Mouse (Mus musculus): ENCODE results near the gene Prss21. TPM values are rescaled to one million over a fixed set of nuclear protein-coding genes. Genes with fewer than 3 reads are reported as not detected.
A peak's percentile ranks its signal among the peaks of the same experiment; 100 is the strongest.

The Prss21 gene
- polyA plus RNA-seq (2015; fragmentation: Nextera tagmentation; extraction: Ambion mirVana) = not detected in 2 replicates

DNA sequence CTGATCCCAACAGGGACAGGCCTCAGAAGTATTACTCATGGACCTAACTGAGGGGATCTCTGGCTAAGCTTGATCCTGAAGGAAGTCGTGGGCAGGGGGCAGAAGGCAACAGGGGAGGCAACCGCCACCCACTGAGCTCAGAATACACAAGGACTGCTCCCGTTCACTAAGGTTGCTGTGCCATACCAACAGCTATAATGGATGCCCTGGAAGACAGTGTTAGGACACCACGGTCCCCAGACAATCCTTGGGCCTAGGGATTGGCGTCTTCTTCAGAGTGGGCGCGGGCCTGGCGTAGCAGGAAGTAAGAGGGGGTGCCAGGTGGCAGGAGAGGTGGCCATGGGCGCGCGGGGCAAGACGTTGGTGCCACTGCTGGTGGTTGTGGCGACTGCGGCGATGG, at the start of gene Prss21:
Gene Prss21 (plus strand): TSS at position 301 of the 400 bp plus-strand sequence.
- ATAC-seq (ENCODE audit: borderline replicate concordance, extremely low read depth, low FRiP score, low TSS enrichment) = no peak
- H3K9me3 ChIP-seq = no peaks in the 10 kb centered on the region
- no peak within 1 kb of the TSS for H3K4me2 ChIP-seq
- no peaks in the 10 kb centered on the region for H3K27me3 ChIP-seq
- no peak within 1 kb of the TSS for H3K27ac ChIP-seq
- no peaks in the 10 kb centered on the region for H3K36me3 ChIP-seq
- no peak within 1 kb of the TSS for H3K9ac ChIP-seq
- no peak within 1 kb of the TSS for H3K4me3 ChIP-seq
- WGBS = 82% methylated on average over 15 of the region's 15 CpGs
- H3K4me1 ChIP-seq = no peaks in the 10 kb centered on the region

- Histone ChIP-seq H3K36me3 (peaks cover 99% of the 10 kb centered on the region), H3K4me3 (no peak overlapping the region), H3K9ac (no peak overlapping the region), H3K27me3 (no peaks in the 10 kb centered on the region), H3K4me2 (no peak overlapping the region), H3K27ac (no peak overlapping the region), H3K4me1 (no peaks in the 10 kb centered on the region), H3K9me3 (peaks cover 12% of the 10 kb centered on the region; the same call in 1 of the 2 replicates)
- 97% methylated on average over 8 of the region's 8 CpGs for WGBS
- no peak for ATAC-seq (ENCODE audit: borderline replicate concordance, extremely low read depth, low FRiP score, low TSS enrichment)
Measured at GRCm38 (mm10) chr17:23818579-23818978, 49.3 kb upstream of the Prss21 start.

GRCm38 (mm10) chr17:23819235-23819634, 48.6 kb upstream of the Prss21 start:
- Histone ChIP-seq H3K4me3 (no peak overlapping the region), H3K4me2 (no peak overlapping the region), H3K9ac (no peak overlapping the region), H3K36me3 (peaks cover 99% of the 10 kb centered on the region), H3K4me1 (no peaks in the 10 kb centered on the region), H3K27me3 (no peaks in the 10 kb centered on the region), H3K9me3 (peaks cover 12% of the 10 kb centered on the region; the same call in 1 of the 2 replicates), H3K27ac (no peak overlapping the region)
- 97% methylated on average over 25 of the region's 25 CpGs for WGBS
- ATAC-seq (ENCODE audit: borderline replicate concordance, extremely low read depth, low FRiP score, low TSS enrichment) = no peak

- no peak overlapping the region for H3K4me2 ChIP-seq
- no peaks in the 10 kb centered on the region for H3K4me1 ChIP-seq
- WGBS = 97% methylated on average over 5 of the region's 5 CpGs
- H3K27ac ChIP-seq = no peak overlapping the region
- H3K9me3 ChIP-seq = peaks cover 12% of the 10 kb centered on the region; the same call in 1 of the 2 replicates
- H3K27me3 ChIP-seq = no peaks in the 10 kb centered on the region
- peaks cover 99% of the 10 kb centered on the region for H3K36me3 ChIP-seq
- H3K4me3 ChIP-seq = no peak overlapping the region
- no peak overlapping the region for H3K9ac ChIP-seq
- ATAC-seq (ENCODE audit: borderline replicate concordance, extremely low read depth, low FRiP score, low TSS enrichment) = no peak
Measured at GRCm38 (mm10) chr17:23820731-23821130, 47.1 kb upstream of the Prss21 start.

DNA sequence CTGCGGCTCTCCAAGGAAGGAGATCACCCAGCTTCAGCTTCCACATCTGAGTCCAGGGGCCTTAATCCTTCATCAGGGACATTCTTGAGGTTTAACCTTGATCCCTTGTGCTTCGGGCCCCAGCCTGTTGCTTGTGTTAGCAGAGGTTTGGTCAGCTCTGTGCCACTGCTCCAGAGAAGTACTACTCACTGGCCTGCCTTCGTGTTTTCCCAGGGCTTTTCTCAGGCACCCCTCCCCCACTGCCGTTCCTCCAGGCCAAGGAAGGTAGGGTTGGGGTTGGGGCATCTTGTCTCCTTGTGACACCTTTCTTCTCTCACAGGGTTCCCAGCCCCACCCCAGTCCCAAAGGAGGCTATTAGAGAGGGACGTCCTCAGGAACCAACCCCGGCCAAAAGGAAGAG, 45.8 kb upstream of the Prss21 start:
- peak; percentile 27; the same call in 1 of the 2 replicates for ATAC-seq (ENCODE audit: borderline replicate concordance, extremely low read depth, low FRiP score, low TSS enrichment)
- no peak overlapping the region for H3K27ac ChIP-seq

DNA sequence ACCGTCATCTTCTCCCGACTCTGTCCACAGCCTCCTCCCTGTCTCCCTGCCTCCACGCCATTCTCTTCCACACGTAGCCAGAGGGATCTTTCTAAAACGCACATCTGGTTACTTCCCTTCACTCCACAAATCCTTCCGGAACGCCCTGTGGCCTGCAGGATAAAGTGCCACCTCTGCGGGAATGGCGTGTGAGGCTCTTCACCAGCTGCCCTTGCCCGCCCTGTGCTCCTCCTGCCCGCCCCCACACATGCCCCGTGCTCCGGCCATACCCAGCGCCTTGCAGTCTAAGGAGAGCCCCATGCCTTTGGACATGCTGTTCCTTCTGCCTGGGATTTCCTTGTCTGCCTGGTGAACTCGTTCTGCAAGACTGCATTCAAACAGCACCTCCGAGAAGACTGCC, 44.8 kb upstream of the Prss21 start:
- Histone ChIP-seq H3K27me3 (no peaks in the 10 kb centered on the region), H3K36me3 (peaks cover 88% of the 10 kb centered on the region), H3K4me1 (peaks cover 14% of the 10 kb centered on the region), H3K9me3 (peaks cover 11% of the 10 kb centered on the region; the same call in 1 of the 2 replicates), H3K9ac (no peak overlapping the region), H3K4me2 (no peak overlapping the region), H3K27ac (no peak overlapping the region), H3K4me3 (no peak overlapping the region)
- no peak for ATAC-seq (ENCODE audit: borderline replicate concordance, extremely low read depth, low FRiP score, low TSS enrichment)
- 80% methylated on average over 16 of the region's 16 CpGs for WGBS

More for the DNA sequence above, 45.8 kb upstream of the Prss21 start:
- no peaks in the 10 kb centered on the region for H3K27me3 ChIP-seq
- H3K36me3 ChIP-seq = peaks cover 97% of the 10 kb centered on the region
- H3K9me3 ChIP-seq = peaks cover 12% of the 10 kb centered on the region; the same call in 1 of the 2 replicates
- H3K9ac ChIP-seq = no peak overlapping the region
- H3K4me3 ChIP-seq = no peak overlapping the region
- 54% methylated on average over 5 of the region's 6 CpGs for WGBS
- H3K4me2 ChIP-seq = no peak overlapping the region
- H3K4me1 ChIP-seq = peaks cover 5% of the 10 kb centered on the region

- Histone ChIP-seq H3K4me1 (peaks cover 16% of the 10 kb centered on the region), H3K27me3 (no peaks in the 10 kb centered on the region), H3K9ac (no peak overlapping the region), H3K4me2 (no peak overlapping the region), H3K9me3 (peaks cover 5% of the 10 kb centered on the region; the same call in 1 of the 2 replicates), H3K27ac (no peak overlapping the region), H3K4me3 (no peak overlapping the region), H3K36me3 (peaks cover 82% of the 10 kb centered on the region)
- ATAC-seq (ENCODE audit: borderline replicate concordance, extremely low read depth, low FRiP score, low TSS enrichment) = no peak
- 88% methylated on average over 12 of the region's 12 CpGs for WGBS
Measured at GRCm38 (mm10) chr17:23823614-23824013, 44.2 kb upstream of the Prss21 start.

DNA sequence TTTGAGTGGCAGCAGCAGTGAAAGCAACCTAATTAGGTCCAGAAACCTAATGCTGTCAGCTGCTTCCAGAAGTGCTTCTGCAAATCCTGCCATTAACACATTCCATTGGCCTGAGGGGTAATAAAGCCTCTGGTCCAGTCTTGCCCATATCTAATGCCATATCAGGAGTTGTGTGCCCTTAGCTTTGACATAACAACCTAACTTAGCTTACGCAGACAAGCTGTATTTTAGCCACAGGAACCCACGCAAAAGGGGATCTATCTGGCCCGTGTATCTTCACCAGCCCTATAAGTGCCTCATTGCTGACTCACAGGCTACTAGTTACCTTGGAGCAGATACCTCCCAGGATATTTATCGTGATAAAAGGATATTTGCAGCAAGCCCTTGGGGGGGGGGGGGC, 42.3 kb upstream of the Prss21 start:
- Histone ChIP-seq H3K4me1 (peaks cover 16% of the 10 kb centered on the region), H3K27me3 (no peaks in the 10 kb centered on the region), H3K4me2 (no peak overlapping the region), H3K27ac (no peak overlapping the region), H3K36me3 (peaks cover 63% of the 10 kb centered on the region), H3K9ac (no peak overlapping the region), H3K9me3 (no peaks in the 10 kb centered on the region), H3K4me3 (no peak overlapping the region)
- 75% methylated on average over 4 of the region's 4 CpGs for WGBS
- no peak for ATAC-seq (ENCODE audit: borderline replicate concordance, extremely low read depth, low FRiP score, low TSS enrichment)

DNA sequence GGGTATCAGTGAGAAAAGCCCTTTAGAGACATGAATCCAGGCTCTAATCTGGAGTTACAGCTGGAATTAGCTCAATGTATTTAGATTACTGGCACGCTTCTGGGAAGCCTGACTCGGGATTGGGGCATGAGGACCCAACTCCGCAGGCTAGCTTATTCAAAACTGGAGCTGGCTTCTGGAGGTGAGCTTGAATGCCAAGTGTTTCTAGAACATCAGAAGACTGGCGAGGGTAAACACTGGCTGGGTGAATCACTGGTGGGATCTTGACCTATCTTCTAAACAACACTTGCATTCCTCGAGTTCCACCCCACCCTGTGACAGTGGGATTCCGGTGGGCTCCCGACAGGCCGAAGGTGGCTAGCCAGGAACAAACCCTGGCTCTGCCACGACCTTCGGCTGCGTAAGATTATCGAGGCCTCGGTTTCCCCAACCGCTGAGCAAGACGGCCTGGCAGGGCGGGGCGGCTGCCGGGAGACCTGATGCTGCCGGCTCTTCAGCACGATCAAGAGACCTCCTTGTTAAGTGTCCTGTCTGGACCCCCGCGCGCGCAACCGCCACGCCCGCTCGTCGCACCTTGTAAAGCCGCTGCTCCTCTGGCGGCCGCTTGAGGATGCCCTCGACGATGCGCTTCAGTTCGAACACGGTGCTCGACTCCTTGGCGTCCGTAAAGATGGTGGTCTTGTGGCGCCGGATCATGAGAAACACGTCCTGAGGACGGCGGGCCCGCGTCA, 39.4 kb upstream of the Prss21 start:
- Histone ChIP-seq H3K27ac (peak overlapping the region; percentile 79), H3K36me3 (peaks cover 35% of the 10 kb centered on the region), H3K27me3 (peaks cover 16% of the 10 kb centered on the region), H3K9ac (peak overlapping the region; percentile 73), H3K4me1 (peaks cover 16% of the 10 kb centered on the region), H3K4me3 (peak overlapping the region; percentile 75), H3K4me2 (peak overlapping the region; percentile 71), H3K9me3 (no peaks in the 10 kb centered on the region)
- whole genome bisulfite sequencing = 0% methylated on average over 47 of the region's 47 CpGs
- ATAC-seq (ENCODE audit: borderline replicate concordance, extremely low read depth, low FRiP score, low TSS enrichment) = peak; percentile 70

DNA sequence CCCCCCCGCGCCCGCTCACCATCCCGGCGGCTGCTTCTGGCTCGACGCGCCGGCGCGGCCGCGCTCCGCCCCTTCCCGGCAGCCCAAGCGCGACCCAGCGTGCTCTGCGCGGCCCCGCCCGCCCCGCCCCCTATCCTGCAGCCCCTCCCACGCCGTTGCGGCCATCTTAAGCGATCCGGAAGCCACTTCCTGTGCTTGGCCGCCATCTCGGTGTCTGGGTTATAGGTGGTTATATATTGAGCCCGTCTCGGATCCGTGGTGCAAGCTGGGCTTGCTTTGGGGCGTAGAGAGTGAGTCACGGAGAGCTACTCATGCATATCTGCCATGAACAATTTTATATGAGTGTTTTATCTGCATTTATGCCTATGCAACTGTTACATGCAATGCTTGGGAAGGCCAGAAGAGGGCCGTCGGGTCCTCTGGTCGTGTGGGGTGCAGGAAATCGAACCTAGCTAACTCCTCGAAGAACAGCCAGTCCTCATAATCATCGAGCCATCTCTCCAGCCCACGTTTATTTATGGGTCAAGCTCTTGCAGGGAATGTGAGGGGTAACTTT, 38.7 kb upstream of the Prss21 start, which contains the start of gene Elob:
Gene Elob (minus strand): TSS at position 73 of the 556 bp plus-strand sequence.
- peaks cover 28% of the 10 kb centered on the region for H3K36me3 ChIP-seq
- H3K9me3 ChIP-seq = no peaks in the 10 kb centered on the region
- H3K4me3 ChIP-seq = peak within 1 kb of the TSS; percentile 75
- H3K27me3 ChIP-seq = peaks cover 21% of the 10 kb centered on the region
- under 1% methylated on average over 38 of the region's 42 CpGs for WGBS
- peaks cover 16% of the 10 kb centered on the region for H3K4me1 ChIP-seq
- H3K9ac ChIP-seq = peak within 1 kb of the TSS; percentile 73
- H3K4me2 ChIP-seq = peak within 1 kb of the TSS; percentile 71
- peak within 1 kb of the TSS; percentile 93 for H3K27ac ChIP-seq
- ATAC-seq (ENCODE audit: borderline replicate concordance, extremely low read depth, low FRiP score, low TSS enrichment) = peak; percentile 93

DNA sequence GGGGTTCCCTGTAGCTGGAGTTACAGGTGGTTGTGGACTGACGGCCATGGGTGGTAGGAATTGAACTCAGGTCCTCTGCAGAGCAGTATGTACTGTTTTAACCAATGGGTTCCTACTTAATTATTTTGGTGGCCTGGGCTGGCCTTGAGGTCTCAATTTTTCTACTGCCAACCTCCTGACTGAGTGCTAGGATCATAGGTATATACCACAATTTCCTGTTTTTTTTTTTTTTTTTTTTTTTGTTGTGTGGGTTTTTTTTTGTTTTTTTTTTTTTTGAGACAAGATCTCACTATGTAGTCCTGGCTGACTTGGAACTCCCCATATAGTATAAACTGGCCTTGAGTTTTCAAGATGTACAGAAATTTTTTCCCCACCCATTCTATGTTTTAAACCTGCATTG, 36.7 kb upstream of the Prss21 start:
- 96% methylated on average over 1 of the region's 1 CpGs for WGBS
- Histone ChIP-seq H3K27ac (no peak overlapping the region), H3K9me3 (no peaks in the 10 kb centered on the region), H3K36me3 (peaks cover 8% of the 10 kb centered on the region), H3K4me2 (no peak overlapping the region), H3K4me1 (peaks cover 16% of the 10 kb centered on the region), H3K9ac (no peak overlapping the region), H3K4me3 (no peak overlapping the region), H3K27me3 (peaks cover 21% of the 10 kb centered on the region)
- no peak for ATAC-seq (ENCODE audit: borderline replicate concordance, extremely low read depth, low FRiP score, low TSS enrichment)

- no peaks in the 10 kb centered on the region for H3K36me3 ChIP-seq
- WGBS = 75% methylated on average over 8 of the region's 8 CpGs
- no peak for ATAC-seq (ENCODE audit: borderline replicate concordance, extremely low read depth, low FRiP score, low TSS enrichment)
- peaks cover 21% of the 10 kb centered on the region for H3K27me3 ChIP-seq
- H3K4me2 ChIP-seq = no peak within 1 kb of the TSS
- no peak within 1 kb of the TSS for H3K27ac ChIP-seq
- H3K9ac ChIP-seq = no peak within 1 kb of the TSS
- H3K4me3 ChIP-seq = no peak within 1 kb of the TSS
- H3K4me1 ChIP-seq = no peaks in the 10 kb centered on the region
- H3K9me3 ChIP-seq = no peaks in the 10 kb centered on the region
Measured at GRCm38 (mm10) chr17:23836006-23836575, 31.8 kb upstream of the Prss21 start, which contains the start of gene Prss33. TSS of gene Prss33 (minus strand) at chr17:23836056.
